Mouse (Mus musculus) 3134 (cell line): ENCODE measurements around the gene Ppp3ca.

Source experiments
- DNase-seq: peaks from one replicate; pipeline ENCODE4 v3.0.0-alpha.2; 2011; ENCODE audit warnings: low spot score; ENCODE audit not compliant: insufficient read length; ENCODE audit errors: extremely low read depth

Ppp3ca gene

DNA sequence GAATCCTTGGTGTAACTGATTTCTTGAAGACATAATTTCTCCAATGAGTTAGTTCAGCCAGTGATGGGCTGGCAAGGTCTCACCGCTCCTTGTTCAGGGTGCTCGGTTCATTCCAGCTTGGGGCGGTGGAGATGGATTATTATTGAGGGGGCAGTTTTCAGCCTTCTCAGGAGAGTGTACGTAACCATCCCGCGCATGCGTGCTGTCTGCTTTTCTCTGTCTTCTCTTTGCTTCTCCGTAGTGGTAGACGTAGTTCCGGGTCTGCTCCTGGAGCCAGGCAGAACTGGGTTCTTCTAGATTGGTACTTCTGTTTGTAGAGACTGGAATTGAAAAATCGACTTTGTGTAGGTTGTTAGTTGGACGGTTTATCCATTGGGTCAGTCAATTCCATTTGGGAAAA, 89.5 kb downstream of the Ppp3ca start:
- DNase-seq = no peak

DNA sequence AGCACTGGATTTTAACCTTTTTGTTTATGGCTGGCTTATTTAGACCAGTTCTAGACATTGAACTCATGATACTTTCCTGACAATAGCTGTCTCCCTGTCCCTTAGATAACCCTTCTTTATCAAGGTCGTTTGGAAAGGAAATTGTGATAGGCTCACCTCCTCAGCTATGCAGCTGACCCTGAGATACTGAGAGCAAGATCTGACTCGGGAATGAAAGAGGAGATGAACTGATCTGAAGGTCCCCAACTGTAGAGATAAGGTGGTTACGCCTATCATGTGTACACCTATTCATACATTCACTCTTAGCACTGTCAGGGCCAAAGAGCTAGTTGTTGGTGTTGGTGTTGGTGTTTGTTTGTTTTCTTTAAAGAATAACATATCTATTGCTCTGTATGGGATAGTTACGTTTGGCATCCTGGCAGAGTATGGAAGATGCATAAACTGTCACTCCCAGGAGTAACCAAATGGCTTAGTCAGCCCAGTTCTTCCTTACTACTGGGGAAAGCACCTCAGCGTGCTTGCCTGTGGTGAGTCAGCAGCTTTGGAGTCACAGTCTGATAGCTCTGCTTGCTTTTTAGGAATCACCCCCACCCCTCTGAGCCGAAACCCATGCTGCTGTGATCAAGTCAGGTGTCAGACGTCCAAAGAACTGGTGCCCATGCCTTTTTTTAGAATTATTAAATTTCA, 91.5 kb downstream of the Ppp3ca start:
- no peak for DNase-seq

DNA sequence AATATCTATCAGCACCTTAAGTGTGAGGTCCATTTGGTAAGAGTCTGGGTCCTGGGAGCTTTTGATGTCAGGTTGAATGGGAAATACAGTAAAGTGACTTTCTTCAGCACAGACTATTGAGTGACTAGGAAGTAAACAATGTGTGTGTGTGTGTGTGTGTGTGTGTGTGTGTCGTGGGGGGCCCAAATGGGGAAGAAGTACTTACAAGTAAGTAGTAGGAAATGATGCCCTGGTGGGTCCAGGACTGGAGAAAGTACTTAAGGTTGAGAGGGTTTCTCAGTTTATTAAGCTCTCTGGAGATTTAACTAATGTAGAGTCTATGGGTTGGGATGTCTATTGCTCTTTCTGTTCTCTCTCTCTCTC, 92.0 kb downstream of the Ppp3ca start:
- peak; percentile 11 for DNase-seq

DNA sequence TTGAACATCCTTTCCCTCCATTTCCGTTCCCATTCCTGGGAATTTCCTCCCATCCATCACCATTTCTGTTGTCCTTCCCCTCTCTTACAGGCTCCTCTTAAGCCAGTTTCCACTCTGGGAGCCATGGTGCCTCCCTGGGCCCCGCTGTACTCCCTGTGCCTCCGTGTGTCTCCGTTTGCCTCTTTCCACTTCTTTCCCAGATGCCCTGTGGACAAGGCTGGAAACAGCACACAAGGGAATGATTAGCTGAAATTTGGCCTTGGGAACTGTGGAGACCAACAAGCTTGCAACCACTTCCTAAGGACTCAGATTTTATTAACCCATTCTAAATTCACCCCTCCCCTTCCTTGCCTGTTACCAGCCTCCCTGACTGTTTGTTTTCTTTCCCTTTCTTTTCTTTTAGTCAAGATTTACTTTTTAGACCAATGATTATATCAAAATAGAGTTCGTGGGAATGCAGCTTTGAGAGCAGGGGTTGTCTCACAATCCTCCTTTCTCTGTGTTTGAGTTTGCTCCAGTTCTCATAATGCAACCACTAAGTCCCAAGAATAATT, 93.9 kb downstream of the Ppp3ca start:
- DNase-seq = no peak

DNA sequence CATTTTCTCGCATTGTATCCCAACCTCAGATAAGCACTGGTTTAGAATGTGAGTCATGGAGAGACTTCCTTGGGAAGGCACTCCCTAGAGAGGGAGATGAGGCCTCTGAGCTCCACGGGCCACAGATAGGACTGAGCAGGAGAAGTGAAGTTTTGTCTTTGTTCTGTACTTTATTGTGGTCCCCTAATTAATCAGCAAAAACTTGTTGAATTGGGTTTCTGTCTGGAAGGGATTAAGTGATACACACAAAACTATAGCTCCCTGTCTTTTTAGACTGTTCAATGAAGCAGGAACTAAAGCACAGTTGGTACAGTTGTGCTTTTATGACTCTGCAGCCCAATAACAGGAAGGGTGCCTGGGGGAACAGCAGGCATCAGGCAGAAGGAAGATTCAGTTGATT, 95.6 kb downstream of the Ppp3ca start:
- no peak for DNase-seq

DNA sequence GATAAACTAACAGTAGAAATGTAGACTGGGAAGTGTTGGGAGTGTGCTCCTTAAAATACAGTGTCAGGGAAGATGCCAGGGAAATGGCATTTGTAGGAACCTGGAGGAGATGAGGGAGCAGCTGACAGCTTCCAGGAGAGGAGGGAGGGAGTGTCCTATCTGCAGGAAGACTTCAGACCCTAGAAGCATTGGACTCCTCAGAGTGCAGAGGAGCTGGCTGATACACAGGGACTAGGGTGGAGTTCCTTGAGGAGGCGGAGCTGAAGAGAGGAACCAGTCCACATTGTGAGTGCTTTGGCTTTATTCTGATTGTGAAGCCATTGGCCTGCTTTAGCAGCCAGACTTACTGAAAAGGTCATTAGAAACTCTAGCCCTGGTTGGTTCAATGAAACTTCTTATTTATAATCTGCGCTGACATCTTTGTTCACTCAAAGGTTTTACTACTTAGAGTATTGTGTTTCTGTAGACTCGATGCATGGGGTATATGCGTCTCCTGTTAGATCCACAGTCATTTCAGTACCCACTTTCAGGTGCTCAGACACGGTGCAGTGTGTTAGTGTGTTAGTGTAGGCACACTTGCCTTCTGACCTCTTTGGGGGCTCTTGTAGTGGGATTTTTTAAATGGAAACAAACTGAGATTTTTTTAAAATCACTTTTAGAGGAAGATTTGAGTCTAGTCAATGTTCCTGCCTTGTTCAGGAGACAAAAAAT, 99.0 kb downstream of the Ppp3ca start:
- DNase-seq = no peak

DNA sequence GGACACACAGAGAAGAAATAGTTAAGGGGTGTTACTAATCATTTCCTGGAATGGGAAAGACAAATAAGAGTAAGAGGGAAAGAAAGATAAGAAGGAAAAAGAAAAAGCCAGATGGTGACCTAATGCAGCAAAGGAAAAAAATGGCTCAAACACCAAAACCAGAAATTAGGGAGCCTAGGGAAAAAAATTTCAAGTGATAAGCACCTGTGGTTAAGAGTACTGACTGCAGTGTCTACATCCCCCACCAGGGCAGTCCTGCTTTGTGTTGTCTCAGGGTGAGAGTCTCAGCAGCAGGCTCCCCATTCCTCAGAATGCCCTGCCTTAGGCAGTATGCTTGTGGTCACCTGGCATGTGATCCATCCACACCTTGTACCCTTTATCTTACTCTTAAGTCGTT, 99.6 kb downstream of the Ppp3ca start:
- DNase-seq = no peak

DNA sequence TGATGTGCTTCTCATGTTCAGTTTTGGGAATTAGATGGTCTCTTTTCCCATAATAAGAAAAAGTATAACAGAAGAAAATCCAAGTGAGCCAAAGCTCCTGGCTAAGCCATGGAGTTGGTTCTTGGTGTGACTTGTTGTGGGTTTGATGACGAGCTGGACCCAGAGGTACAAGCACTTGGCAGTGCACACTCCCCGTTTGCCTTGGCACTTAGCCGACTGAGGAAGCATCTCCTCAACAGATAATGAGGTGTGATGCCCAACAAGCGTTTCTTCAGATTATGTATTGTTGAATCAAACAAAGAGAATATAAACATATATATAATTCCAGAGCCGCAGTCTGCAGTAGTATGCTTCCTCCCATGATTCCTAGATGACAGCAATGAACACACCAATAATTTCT, 101.8 kb downstream of the Ppp3ca start:
- no peak for DNase-seq

DNA sequence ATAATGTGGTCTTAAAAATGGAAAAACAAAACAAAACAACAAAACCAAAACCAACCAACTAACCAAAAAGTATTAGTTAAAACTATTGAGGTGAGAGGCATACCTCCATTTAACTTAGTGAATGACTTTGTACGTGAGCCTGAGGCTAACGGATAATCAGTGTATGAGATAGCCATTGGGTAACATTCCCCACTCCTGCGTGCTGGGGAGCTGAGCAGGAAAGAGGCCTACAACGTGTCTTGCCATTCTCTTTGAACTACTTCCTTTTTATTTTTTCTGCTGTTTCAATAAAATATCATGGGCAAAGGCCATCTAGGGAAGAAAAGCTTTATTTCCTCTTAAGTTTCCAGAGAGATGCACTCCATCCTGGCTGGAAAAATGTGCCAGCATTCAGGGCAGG, 103.3 kb downstream of the Ppp3ca start:
- DNase-seq = no peak

DNA sequence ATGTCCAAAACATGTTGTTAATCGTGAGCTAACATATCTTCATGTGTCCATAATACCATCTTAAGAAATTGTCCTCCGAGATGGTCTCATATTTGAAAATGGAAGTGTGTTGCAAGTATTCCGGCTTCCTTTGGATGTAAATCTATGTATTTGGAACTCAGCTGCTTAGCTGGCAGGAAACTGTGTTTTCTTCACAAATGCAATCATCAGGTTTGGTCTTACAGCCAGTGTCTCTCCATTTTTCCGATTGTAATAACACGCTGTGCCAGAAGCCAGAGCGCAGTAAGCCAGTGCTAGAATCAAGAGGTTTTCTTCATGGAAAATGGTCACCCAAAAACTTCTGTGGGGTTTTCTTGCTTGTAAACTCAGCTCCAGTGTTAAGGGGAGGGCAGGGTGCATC, 104.3 kb downstream of the Ppp3ca start:
- DNase-seq = no peak

DNA sequence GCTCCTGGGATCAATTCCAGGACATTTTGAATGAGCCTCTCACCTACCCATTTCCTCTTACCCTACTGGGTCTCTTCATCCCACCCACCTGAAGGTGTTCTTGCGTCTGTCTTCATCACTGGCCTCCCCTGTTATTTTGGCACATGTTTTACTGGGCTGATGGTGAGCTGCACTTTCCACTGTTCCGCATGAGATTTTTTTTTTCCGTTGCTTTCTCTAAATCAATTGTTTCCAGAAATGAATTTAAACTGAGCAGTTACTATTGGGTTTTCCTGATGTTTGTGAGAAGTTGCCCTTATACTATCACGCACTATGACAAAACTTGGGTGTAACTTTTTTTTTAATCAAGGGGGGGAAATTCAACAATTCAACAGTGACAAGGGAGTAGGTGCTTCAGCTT, 106.6 kb downstream of the Ppp3ca start:
- no peak for DNase-seq

DNA sequence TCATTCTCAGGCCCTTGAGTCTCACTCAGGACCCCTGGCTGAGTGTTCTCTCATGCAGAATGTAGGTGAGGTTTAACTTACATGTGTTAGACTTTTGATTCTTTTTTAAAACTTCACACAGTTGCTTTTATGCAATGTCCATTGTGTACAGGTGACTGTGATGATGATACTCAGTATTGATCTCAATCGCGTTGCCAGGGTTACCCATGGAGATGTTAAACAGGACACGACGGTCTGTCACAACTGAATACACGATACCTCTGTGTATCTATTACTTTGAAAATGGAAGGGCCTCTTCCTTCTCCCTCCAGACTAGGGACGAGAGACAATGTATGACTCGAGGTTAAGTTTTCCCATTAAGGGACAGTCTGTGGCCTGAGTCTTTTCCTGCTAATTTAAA, 107.5 kb downstream of the Ppp3ca start:
- DNase-seq = no peak

DNA sequence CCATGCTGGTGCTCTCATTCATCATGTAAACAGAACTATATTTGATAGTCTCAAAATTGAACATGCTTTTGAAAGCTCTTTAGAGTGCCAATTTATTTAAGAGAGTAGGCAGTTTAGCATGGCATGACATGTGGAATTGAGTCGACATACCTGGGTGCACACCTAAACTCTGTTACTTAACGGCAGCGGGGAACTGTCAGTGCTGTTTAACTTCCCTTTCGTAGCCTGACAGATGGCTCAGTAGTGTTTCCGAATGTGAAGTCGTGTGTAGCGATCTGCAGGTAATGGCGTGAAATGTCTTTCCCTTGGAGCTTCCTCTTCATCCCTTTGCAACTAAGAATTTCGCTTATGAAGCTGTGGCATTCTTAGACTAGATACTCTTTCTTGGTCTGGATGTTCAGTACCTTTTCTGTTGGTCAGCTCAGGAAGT, 107.9 kb downstream of the Ppp3ca start:
- DNase-seq = no peak

DNA sequence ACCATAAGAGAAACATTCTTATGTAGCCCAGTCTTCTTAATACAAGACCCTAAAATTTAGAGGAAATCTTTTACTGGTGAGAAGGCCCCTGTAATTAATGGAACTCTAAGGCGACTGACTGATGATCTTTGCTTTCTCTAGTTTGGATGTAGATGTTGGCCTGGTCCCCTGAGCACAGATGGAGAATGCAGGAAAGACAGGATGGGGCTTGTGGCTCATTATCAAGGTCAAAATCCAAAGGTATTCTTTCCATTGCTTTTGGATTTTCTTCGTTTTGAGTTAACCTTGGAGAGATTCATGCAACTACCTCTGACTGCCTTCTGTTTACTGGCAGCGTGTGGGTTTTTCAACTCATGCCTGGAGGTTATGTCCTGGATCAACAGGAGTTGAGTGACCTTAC, 110.4 kb downstream of the Ppp3ca start:
- no peak for DNase-seq

DNA sequence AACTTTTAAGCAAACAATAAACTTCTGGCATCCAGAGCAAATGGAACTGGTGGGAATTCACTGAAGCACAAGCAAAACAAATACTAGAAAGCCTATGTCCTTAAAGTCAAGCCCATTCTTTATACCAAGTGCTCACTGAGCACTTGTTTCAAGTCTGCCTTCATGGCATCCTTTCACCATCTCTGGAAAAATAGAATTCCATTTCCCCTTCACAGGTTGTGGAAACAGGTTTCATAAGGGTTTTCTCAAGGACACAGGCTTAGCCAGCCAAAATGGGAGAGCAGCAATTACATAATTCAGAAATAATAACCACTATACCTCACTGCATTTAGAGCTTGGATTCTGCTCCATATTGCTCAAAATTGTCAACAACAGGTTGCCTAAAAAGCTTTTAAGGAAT, 112.1 kb downstream of the Ppp3ca start:
- no peak for DNase-seq

DNA sequence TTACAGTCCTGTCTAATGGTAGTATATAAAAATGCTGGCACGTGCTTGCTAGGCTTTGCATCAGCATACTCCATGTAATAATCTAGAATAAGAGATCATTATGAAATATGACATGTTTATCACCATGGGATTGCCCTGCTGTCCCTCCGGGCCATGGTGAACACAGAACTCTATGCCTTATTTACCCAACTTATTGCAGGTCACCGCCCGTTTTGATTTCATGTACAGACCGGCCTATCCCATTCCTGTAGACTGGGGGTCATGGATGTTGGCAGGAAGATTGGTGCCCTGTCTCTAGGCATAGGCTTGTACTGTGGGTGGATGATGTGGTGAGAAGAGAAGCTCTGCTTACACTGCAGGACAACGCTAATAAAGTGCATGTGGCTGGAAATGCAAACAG, 115.8 kb downstream of the Ppp3ca start:
- no peak for DNase-seq

DNA sequence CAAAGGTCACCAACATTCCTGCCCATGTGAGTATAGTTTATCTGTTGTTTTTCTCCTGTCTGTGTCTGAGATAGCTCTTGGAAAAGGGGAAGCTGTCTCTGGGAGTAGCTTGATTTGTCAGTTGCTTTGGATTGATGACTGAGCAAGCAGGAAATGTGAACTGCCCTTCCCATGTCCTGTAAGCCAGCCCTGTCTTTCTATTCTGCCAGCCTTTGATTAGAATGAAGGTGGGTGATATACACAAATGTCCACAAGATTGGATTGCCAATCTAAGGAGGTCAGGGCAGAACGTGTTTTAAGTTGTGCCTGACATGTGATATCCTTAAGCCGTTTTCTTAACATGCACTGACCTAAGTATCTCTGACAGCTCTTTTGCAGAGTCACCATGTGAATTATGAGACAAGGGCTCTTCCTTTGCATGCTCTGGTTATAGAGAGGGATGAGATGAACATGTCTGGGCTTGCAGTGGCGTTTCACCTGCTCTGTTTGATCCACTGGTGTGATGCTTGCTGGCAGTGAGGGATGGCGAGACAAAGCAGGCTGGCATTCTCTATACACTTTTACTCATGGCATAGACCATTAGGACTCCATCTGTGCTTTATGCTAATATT, 120.4 kb downstream of the Ppp3ca start:
- DNase-seq = no peak

DNA sequence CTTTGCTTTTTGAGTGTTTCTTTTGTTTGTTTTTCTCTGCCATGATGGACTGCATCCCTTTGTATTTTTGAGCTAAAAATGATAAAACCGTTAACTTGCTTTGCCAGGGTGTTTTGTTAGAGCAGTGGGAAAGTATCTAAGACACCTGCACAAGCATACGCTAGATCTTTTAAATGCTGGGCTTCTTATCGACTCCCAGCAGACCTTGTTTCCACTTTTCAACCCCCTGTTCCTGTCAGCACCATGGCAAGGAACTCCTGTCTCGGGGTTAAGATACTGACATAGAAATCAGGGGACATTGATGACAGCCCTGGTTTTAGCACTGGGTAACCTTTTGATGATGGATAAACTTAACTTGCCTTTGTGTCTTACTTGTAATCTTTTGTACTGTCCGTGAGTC, 121.5 kb downstream of the Ppp3ca start:
- no peak for DNase-seq

DNA sequence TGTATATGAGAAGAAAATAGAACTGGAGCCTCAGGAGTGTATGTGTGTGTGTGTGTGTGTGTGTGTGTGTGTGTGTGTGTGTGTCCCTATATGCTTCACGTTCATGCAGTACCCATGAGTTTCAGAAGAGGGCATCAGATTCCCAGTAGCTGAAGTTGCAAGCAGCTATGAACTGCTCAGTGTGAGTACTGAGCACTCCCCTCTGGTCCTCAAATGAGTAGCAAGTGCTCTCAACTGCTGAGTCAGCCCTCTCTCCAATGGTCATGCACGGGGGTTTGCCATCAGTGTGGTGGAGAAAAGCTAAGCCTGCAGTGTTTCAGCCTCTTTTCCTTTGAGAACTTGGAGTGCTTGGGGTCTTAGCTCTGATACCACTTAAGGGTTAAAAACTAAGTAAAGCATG, 122.0 kb downstream of the Ppp3ca start:
- no peak for DNase-seq

DNA sequence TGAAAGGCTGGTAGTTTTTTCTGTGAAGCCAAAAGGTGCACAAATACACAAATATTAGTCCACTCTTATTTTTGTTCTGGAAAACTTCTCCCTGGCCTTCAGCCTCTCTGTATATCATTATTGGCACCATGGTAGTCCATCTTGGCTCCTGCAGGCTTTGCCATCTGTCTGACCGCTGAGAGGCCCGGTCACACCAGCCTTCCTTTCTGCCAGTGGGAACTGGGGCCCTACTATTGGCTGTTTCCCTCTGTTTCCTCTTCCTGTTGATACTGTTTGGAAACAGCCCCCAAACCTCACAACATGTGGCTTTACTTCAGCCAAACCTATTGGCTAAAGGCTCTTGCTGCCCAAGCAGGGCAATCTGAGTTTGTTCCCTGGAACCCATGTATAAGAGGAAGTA, 123.5 kb downstream of the Ppp3ca start:
- DNase-seq = no peak

DNA sequence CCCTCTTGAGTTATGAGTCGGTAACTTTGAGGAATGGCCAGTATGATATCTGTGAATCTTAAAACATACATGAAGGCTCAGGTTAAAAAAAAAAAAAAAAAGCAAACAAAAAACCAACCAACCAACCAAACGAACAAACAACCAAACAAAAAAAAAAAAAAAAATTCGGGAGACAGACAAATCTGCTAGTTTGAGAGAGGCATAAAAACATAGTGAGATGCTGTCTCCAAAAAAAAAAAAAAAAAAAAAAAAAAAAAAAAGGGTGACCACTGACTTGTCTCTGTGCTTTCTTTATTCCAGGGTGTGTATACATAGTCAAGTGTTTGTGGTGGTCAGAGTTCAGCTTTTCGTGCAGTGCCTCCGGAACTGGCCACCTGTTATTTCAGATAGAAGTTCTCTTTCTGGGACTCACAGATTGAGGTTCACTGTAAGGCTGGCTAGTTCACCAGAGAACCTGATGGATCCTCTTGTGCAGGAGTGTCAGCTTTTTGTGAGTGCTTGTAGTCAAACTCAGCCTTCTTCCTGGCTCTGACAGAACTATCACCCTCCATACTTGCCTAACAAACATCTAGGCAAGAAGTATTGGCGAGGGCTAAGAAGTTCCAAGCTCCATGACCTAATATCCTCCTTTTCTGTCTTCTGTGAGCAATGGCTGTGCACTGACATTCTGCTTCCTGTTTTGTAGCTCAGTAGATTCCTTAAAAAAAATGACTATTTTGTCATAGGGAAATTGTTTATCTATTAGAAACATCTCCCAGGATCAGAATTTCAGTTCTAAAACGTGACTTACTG, 124.7 kb downstream of the Ppp3ca start:
- DNase-seq = no peak
